Mouse (Mus musculus): ENCODE measurements around the gene Vav2.

GRCm38 (mm10) chr2:27326357-27326756 is 100.5 kb downstream of the Vav2 start:
- TF ChIP-seq CHD2 (IDR thresholded peaks at IDR 0.05; ENCODE audit: low read depth, low read length), result no peak
- TF ChIP-seq MAFK (IDR thresholded peaks at IDR 0.05; ENCODE audit: insufficient read depth, low read depth, low read length), result no peak
- TF ChIP-seq ZC3H11A (IDR thresholded peaks at IDR 0.05; ENCODE audit: borderline replicate concordance, low read depth, low read length), result no peak
- no peak for TF ChIP-seq HCFC1 (IDR thresholded peaks at IDR 0.05; ENCODE audit: borderline replicate concordance, insufficient read depth, low read length)

Data from ES-E14 (cell line).